Mouse (Mus musculus) intestine, embryonic 15.5 days (tissue): Measurements from ENCODE around the gene Yars. TPM values are rescaled to one million over a fixed set of nuclear protein-coding genes. Genes with fewer than 3 reads are reported as not detected.
A peak's percentile ranks its signal among the peaks of the same experiment; 100 is the strongest.
"Not testable (repeated sequence)": the region's sequence is repeated elsewhere in the genome, so short reads cannot be mapped to it uniquely, and the experiment has no call there.

Experiments
- ATAC-seq: fragments of 200-750 bp; cut with Nextera tagmentation; 2 replicates; pipeline ENCODE4 v1.8.0; 2017; ENCODE audit warnings: moderate TSS enrichment, moderate library complexity
- H3K27ac ChIP-seq: fragments of 300-500 bp; sonication (generic); 2 replicates; pipeline ENCODE4 v1.5.1; 2015; ENCODE audit warnings: mild to moderate bottlenecking, inconsistent platforms
- H3K27me3 ChIP-seq: fragments of 300-500 bp; sonication (generic); replicated peaks from 2 replicates; pipeline ENCODE4 v1.6.1; 2015; ENCODE audit warnings: inconsistent platforms
- H3K36me3 ChIP-seq: fragments of 300-500 bp; sonication (generic); 2 replicates; pipeline ENCODE4 v1.6.1; 2015; ENCODE audit warnings: inconsistent platforms
- H3K4me1 ChIP-seq: fragments of 300-500 bp; sonication (generic); replicated peaks from 2 replicates; pipeline ENCODE4 v1.6.1; 2015; ENCODE audit warnings: inconsistent platforms
- H3K4me2 ChIP-seq: fragments of 300-500 bp; sonication (generic); replicated peaks from 2 replicates; pipeline ENCODE4 v1.6.1; 2015; ENCODE audit warnings: mild to moderate bottlenecking, inconsistent platforms
- H3K4me3 ChIP-seq: fragments of 300-500 bp; sonication (generic); replicated peaks from 2 replicates; pipeline ENCODE4 v1.5.1; 2015; ENCODE audit warnings: inconsistent platforms
- H3K9ac ChIP-seq: fragments of 300-500 bp; sonication (generic); 2 replicates; pipeline ENCODE4 v1.6.1; 2015; ENCODE audit warnings: inconsistent platforms
- H3K9me3 ChIP-seq: fragments of 300-500 bp; sonication (generic); 2 replicates; pipeline ENCODE4 v1.6.1; 2016; ENCODE audit warnings: inconsistent platforms
- WGBS: fragments of 180-500 bp; shearing (Covaris S2); methylation state at CpG from one replicate; pipeline ENCODE4 v1.1.7; 2015; 5-methylcytosine and 5-hydroxymethylcytosine counted together
- polyA plus RNA-seq: library from polyadenylated mRNA; unstranded; fragments of >200 nt; fragmentation: Nextera tagmentation; extraction: Ambion mirVana; gene quantifications from 2 replicates; pipeline ENCODE4 v1.2.1, GENCODE M21; 2015

The Yars gene
- polyA plus RNA-seq, 1 experiment from 2014 or later, result 97.2 TPM

DNA sequence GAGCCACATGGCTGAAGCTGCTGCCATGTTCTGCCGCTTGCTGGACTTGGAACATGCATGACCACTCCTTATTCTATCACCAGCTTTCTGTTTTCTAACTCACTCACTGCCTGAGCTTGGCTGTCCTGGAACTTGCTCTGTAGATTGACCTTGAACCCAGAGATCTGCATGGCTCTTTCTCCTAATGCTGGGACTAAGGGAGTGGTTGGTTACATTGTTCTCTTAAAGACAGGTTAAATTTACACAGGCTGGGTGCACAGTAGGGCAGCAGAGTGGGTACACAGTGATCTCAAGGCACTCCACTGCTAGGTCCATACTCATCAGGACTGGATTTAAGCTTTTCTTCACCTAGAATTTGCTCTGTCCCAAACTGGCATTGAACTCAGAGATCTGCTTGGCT is 4.7 kb downstream of the Yars start:
- no peak for ATAC-seq
- WGBS, result 94% methylated on average over 1 of the region's 1 CpGs
- no peak overlapping the region for H3K4me3 ChIP-seq
- H3K9me3 ChIP-seq, result no peaks in the 10 kb centered on the region
- H3K9ac ChIP-seq, result no peak overlapping the region
- peaks cover 20% of the 10 kb centered on the region for H3K36me3 ChIP-seq
- no peaks in the 10 kb centered on the region for H3K27me3 ChIP-seq
- peaks cover 18% of the 10 kb centered on the region for H3K4me1 ChIP-seq
- H3K4me2 ChIP-seq, result no peak overlapping the region
- no peak overlapping the region for H3K27ac ChIP-seq

DNA sequence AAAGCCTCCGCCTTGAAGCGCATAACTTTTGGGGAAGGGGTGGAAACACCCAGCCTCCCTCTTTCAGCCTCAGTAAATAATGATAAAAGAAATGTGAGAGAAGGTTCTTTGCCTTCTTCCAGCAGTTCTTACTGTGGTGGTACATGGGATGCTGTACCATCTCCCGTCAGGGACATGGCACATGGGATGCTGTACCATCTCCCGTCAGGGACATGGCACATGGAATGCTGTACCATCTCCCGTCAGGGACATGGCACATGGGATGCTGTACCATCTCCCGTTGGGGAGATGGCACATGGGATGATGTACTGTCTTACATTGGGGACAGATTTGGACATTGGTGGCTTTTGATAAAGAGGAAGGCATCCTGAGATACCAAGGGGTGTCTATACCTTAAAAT is 8.0 kb downstream of the Yars start:
- no peaks in the 10 kb centered on the region for H3K27me3 ChIP-seq
- no peak overlapping the region for H3K27ac ChIP-seq
- 0 out of 2 replicates have a peak, but pooled peaks cover 5% of the 10 kb centered on the region for H3K4me1 ChIP-seq
- H3K9me3 ChIP-seq, result no peaks in the 10 kb centered on the region
- peaks cover 33% of the 10 kb centered on the region for H3K36me3 ChIP-seq
- H3K4me2 ChIP-seq, result no peak overlapping the region
- 95% methylated on average over 6 of the region's 6 CpGs for WGBS
- H3K9ac ChIP-seq, result no peak overlapping the region
- no peak for ATAC-seq
- H3K4me3 ChIP-seq, result no peak overlapping the region

DNA sequence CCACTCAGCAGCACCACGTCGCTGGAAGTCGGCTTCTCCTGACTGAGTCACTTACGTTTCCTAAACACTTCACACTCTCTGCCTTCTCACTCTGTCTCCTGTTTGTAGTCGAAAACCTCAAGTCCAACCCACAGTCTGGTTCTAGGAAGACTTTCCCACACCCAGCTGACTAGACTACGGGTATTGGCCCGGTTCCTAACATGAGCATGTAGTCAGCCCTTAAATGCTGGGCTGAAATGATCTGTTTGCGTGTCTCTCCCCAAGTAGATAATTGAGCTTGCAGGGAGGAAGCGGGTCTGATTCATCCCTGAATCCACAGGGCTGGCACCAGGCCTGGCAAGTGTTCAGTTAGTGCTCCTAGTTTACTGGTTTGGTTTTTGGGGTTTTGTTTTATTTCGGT is 15.1 kb downstream of the Yars start:
- Histone ChIP-seq H3K9ac (no peak overlapping the region), H3K9me3 (no peaks in the 10 kb centered on the region), H3K4me1 (no peaks in the 10 kb centered on the region), H3K36me3 (peaks cover 44% of the 10 kb centered on the region), H3K4me2 (no peak overlapping the region), H3K27ac (no peak overlapping the region), H3K27me3 (no peaks in the 10 kb centered on the region), H3K4me3 (no peak overlapping the region)
- ATAC-seq, result no peak
- 92% methylated on average over 10 of the region's 10 CpGs for WGBS

DNA sequence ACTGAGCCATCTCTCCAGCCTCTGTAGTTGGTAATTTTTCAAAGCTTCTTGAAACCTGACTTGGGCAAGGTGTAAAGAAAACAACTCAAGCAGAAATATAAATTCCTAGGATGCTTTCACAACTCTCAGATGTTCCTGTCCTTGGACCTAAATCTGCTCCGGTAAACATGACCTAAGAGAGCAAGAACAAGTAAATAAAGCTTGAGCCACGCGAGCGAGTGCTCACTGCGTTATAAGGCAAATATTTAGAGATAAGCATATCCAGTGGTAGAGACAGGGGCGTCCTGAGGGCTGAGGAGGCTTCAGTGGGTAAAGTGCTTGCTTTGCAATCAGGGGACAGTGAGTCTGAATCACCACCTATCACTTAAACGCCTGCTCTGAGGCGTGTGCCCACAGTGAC is 17.2 kb downstream of the Yars start:
- H3K9me3 ChIP-seq, result no peaks in the 10 kb centered on the region
- H3K9ac ChIP-seq, result no peak overlapping the region
- H3K27ac ChIP-seq, result no peak overlapping the region
- H3K4me3 ChIP-seq, result no peak overlapping the region
- H3K36me3 ChIP-seq, result peaks cover 46% of the 10 kb centered on the region
- ATAC-seq, result no peak
- H3K27me3 ChIP-seq, result no peaks in the 10 kb centered on the region
- no peak overlapping the region for H3K4me2 ChIP-seq
- no peaks in the 10 kb centered on the region for H3K4me1 ChIP-seq
- WGBS, result 37% methylated on average over 8 of the region's 8 CpGs

DNA sequence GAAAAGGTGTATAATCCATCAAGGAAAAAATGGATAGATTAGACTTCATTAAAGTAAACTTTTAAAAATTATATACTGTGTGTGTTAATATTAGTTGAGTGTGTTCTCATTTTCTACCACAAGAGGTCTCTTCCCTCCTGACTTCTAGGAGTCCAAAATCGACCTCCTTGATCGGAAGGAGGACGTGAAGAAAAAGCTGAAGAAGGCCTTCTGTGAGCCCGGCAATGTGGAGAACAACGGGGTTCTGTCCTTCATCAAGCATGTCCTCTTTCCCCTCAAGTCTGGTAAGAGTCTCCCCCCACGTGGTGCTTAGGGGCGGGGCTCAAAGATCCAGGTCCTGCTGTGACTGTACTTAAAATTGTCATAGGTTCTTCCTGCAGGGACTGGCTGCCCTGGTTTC is 19.9 kb downstream of the Yars start:
- no peaks in the 10 kb centered on the region for H3K27me3 ChIP-seq
- H3K9me3 ChIP-seq, result no peaks in the 10 kb centered on the region
- no peak overlapping the region for H3K27ac ChIP-seq
- H3K4me2 ChIP-seq, result no peak overlapping the region
- H3K4me3 ChIP-seq, result no peak overlapping the region
- H3K9ac ChIP-seq, result no peak overlapping the region
- peaks cover 46% of the 10 kb centered on the region for H3K36me3 ChIP-seq
- WGBS, result 41% methylated on average over 7 of the region's 7 CpGs
- no peaks in the 10 kb centered on the region for H3K4me1 ChIP-seq
- 0 out of 2 replicates have a peak, but pooled peaks have one; percentile 34 for ATAC-seq

DNA sequence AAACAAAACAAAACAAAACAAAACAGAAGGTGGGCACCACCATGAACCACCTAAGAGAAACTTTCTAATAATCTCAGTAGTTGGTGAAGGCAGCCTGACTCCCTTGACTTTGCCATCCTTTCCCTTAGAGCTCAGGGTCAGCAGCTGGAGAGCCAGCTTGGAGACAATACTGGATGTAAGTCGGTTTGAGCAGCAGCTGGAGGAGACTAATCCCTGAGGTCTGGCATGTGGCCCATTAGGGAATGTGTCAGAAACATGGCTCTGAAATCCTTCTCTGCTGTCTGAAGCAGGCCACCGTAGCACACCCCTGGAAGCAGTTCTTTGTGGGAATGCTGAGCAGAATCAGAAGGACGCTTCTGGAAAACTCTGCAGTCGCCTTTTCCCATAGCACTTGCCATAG is 21.9 kb downstream of the Yars start:
- no peak overlapping the region for H3K4me3 ChIP-seq
- H3K9me3 ChIP-seq, result no peaks in the 10 kb centered on the region
- no peaks in the 10 kb centered on the region for H3K27me3 ChIP-seq
- 78% methylated on average over 4 of the region's 4 CpGs for WGBS
- H3K27ac ChIP-seq, result no peak overlapping the region
- H3K4me2 ChIP-seq, result no peak overlapping the region
- H3K36me3 ChIP-seq, result peaks cover 53% of the 10 kb centered on the region
- H3K9ac ChIP-seq, result no peak overlapping the region
- no peaks in the 10 kb centered on the region for H3K4me1 ChIP-seq
- ATAC-seq, result no peak

DNA sequence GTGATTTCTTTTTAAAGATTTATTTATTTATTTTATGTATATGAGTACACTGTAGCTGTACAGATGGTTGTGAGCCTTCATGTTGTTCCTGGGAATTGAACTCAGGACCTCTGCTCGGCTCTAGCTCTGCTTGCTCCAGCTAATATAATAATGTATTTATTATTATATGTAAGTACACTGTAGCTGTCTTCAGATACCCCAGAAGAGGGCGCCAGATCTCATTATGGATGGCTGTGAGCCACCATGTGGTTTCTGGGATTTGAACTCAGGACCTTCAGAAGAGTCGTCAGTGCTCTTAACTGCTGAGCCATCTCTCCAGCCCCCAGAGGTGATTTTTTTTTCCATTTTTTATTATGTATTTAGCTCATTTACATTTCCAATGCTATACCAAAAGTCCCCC is 22.9 kb downstream of the Yars start:
- 79% methylated on average over 3 of the region's 3 CpGs for WGBS
- H3K4me3 ChIP-seq, H3K4me2 ChIP-seq, H3K9ac ChIP-seq, H3K4me1 ChIP-seq, H3K9me3 ChIP-seq, H3K27me3 ChIP-seq, H3K27ac ChIP-seq, ATAC-seq: not testable (repeated sequence)
- peaks cover 63% of the 10 kb centered on the region for H3K36me3 ChIP-seq

DNA sequence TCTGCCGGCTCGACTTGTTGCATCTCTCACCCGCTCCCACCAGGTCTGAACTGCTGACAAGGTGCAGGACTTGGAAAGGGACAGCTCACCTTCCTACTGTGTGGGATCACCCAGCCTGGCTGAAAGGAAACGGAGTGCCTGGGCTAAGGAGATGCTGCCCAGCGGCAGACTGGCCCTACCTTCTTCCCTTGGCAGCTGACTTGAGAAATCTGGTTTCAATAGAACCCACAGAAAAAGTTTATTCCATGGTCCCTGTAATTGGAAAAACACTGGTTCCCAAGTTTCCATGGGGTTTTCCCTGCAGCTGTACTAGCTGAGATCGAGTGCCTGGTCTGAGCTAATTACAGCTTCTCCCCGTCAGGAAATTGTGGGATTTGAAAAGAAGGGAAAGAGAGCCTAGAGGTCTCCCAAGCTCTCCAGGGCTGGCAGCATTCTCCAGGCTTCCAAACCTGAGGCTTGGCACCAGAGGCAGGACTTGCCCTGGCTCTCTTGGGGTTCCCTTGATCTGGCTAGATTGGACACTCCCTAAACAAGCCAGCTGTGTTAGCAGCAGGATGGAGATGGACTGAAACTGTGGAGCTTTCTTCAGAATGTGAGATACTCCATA is 29.1 kb downstream of the Yars start:
- 81% methylated on average over 7 of the region's 7 CpGs for WGBS
- H3K27ac ChIP-seq, result no peak overlapping the region
- peaks cover 74% of the 10 kb centered on the region for H3K36me3 ChIP-seq
- no peaks in the 10 kb centered on the region for H3K27me3 ChIP-seq
- no peak for ATAC-seq
- H3K4me1 ChIP-seq, result 0 out of 2 replicates have a peak, but pooled peaks cover 5% of the 10 kb centered on the region
- no peak overlapping the region for H3K9ac ChIP-seq
- no peak overlapping the region for H3K4me2 ChIP-seq
- no peak overlapping the region for H3K4me3 ChIP-seq
- no peaks in the 10 kb centered on the region for H3K9me3 ChIP-seq

DNA sequence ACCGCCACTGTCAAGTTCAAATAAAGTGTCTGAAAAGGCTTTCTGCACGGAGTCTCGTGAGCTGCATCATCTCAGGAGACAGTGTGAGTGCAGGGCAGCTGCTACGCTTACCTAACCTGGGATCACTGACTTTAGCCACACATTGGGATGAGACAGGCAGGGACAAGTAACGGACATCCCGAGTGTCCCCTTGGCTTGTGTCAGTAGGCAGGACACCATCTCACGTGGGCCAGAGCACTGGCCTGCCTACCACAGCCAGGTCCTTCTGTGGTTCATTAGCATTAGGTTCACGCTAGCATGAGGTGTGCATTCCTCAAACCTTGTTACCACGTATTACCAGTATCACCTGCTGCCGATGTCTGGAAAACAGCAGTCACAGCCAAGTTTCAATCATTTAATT is 29.6 kb downstream of the Yars start:
- Histone ChIP-seq H3K9me3 (no peaks in the 10 kb centered on the region), H3K4me2 (no peak overlapping the region), H3K9ac (no peak overlapping the region), H3K4me3 (no peak overlapping the region), H3K36me3 (peaks cover 70% of the 10 kb centered on the region), H3K27ac (no peak overlapping the region), H3K4me1 (0 out of 2 replicates have a peak, but pooled peaks cover 6% of the 10 kb centered on the region), H3K27me3 (no peaks in the 10 kb centered on the region)
- 87% methylated on average over 10 of the region's 10 CpGs for WGBS
- ATAC-seq, result no peak

DNA sequence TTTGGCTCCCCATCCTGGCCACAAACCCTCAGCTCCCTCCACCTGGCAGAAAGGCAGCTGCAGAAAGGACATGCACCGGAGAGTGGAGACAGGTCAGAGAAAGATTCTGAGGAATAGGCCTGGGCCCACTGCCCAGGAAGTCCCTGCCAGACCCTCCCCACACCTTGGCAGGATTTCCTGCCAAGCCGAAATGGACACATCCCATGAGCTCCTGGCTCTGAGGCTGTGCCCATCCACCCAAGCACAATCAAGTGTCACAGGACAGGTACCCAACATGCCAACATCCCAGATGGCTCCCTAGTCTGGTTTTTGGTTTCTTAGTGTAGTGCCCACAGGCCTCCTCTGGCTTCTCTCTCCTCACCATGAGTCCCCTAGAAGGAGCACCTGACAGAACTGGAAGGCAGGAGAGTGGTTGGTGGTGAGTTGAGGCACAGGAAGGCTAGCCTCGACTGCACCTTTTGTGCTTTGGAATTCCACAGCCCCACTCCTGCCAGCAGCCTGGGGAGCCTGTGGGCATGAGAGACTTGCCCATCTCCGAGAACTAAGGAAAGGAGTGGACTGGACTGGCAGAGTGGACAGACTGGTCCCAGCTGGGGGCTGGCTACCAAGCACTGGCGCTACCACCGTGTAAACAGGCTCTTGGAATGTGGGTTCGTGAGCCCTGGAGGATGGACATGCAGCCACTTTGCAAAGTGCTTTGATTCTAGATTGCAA is 31.0 kb downstream of the Yars start:
- Histone ChIP-seq H3K27ac (no peak overlapping the region), H3K4me1 (0 out of 2 replicates have a peak, but pooled peaks cover 6% of the 10 kb centered on the region), H3K27me3 (no peaks in the 10 kb centered on the region), H3K9me3 (no peaks in the 10 kb centered on the region), H3K9ac (no peak overlapping the region), H3K4me2 (no peak overlapping the region), H3K36me3 (peaks cover 62% of the 10 kb centered on the region), H3K4me3 (no peak overlapping the region)
- WGBS, result 61% methylated on average over 7 of the region's 7 CpGs
- no peak for ATAC-seq

DNA sequence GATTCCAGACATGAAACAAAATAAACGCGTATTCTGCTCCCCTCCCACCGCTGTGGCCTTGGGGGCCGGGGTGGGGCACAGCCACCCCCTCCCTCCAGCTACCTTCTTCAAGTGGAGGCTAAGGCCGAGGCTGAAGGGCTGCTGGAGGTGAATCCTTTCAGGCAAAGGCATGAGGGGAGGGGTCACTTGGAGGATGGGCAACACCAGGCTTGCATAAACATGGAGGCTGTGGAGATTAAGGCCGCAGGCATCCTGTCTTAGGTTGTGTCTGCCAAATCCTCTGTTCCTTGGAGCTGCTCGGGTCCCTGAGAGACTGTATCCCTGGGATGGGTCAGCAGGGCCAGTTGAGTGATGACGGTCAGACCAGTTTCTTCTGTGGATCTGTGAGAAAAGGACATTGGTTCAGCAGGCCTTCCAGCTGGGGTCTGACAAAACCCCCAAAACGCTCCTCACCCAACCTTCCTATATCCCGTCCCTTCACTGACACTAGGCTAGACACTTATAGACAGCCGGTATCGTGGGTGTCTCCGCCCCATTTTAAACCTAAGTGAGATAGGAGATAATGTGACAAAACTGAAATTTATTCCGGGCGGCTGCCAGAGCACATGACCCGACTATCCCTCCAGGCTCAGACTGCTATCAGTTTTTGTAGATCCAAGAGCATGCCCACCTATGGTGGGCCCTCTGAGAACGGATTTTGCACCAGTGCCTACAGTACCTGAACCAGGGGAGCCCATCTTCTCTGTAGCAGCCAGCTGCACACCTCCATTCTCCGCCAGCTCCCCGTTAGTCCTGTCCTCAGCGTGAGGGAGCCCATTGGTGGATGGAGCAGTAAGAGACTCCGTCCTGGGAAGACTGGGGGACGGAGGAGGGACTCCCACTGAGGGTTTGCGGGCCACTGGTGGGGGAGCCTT is 31.8 kb downstream of the Yars start:
- WGBS, result 71% methylated on average over 23 of the region's 23 CpGs
- Histone ChIP-seq H3K4me1 (peaks cover 10% of the 10 kb centered on the region), H3K27me3 (no peaks in the 10 kb centered on the region), H3K27ac (no peak overlapping the region), H3K36me3 (peaks cover 56% of the 10 kb centered on the region), H3K4me2 (no peak overlapping the region), H3K9ac (no peak overlapping the region), H3K4me3 (no peak overlapping the region), H3K9me3 (no peaks in the 10 kb centered on the region)
- no peak for ATAC-seq
